Mouse (Mus musculus): ENCODE measurements around the gene Cst6.
A peak's percentile ranks its signal among the peaks of the same experiment; 100 is the strongest.

DNA sequence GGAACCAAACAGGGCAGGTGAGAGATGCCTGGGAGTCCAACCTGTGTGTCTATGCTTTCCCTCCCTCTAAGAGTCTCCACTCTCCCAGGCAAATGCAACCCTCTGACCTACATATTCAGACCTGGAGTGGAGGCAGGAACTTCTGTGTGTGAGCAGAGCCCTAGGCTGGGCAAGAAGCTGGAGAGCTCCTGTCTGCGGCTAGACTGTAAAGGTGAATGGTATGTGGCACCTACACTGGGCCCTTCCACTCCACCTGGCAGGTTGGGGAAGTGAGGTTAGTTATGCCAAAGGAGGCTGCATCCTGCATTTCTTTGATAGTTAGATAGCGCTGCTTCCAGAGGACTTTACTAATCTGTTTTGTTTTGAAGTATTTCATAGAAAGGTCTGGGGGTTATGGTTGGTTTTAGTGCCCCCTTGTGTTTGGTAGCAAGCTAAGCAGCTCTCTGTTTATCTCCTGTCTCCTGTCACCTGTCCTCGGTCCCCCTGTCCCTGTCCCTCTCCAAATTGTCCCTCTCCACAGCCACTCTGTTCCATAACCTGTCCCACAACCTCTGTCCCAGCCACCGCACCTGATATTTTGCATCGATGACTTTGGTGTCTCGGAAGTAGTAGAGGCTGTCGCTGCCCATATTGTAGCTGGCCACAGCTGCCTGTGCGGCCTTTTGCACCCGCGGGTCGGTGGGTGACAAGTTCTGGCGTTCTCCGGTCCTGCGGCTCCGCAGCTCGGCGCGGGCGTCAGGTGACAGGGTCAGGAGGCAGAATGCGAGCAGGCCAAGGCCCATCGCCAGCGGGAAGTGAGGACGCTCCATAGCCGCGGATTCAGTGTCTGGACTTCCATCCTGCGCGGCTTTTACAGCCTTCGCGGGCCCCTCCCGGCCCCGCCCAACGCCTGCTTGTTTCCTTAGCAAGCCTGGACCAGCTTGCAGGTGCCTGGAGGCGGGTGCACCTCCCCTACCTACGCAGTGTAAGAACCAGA is 560 bp downstream of the Cst6 start:
- TF ChIP-seq POLR2A (IDR thresholded peaks at IDR 0.05; ENCODE audit: borderline replicate concordance, low read depth, low read length) (no peak), CTCF (IDR thresholded peaks at IDR 0.05; ENCODE audit: low read depth, low read length) (peak; percentile 23; the same call in 1 of the 2 replicates)

Measured in bone marrow macrophage, adult 2 months (primary cell).